Mouse (Mus musculus) olfactory bulb, adult 2 months (tissue): ENCODE measurements around the gene Ston2. TPM values are rescaled to one million over a fixed set of nuclear protein-coding genes. Genes with fewer than 3 reads are reported as not detected.

Source experiments
- H3K27ac ChIP-seq: fragments of 200-500 bp; 2 replicates; pipeline ENCODE4 v1.5.1; 2012; ENCODE audit warnings: low read depth, low read length; ENCODE audit not compliant: insufficient read depth
- H3K4me1 ChIP-seq: fragments of 200-500 bp; 2 replicates; pipeline ENCODE4 v1.6.1; 2012; ENCODE audit warnings: low read length; ENCODE audit not compliant: control insufficient read depth, insufficient read depth
- H3K4me3 ChIP-seq: fragments of 200-500 bp; 2 replicates; pipeline ENCODE4 v1.5.1; 2012; ENCODE audit warnings: mild to moderate bottlenecking, low read depth, low read length, moderate library complexity; ENCODE audit not compliant: insufficient read depth
- CTCF ChIP-seq: fragments of 200-500 bp; IDR thresholded peaks from 2 replicates; pipeline ENCODE4 v1.5.1; 2012; ENCODE audit warnings: low read depth, mild to moderate bottlenecking, low read length, moderate library complexity; ENCODE audit not compliant: insufficient read depth
- POLR2A ChIP-seq: fragments of 200-500 bp; IDR thresholded peaks from 2 replicates; pipeline ENCODE4 v1.6.1; 2012; ENCODE audit warnings: mild to moderate bottlenecking, low read depth, low read length, moderate library complexity; ENCODE audit not compliant: insufficient read depth
- WGBS: fragments of 180-500 bp; shearing (Covaris S2); methylation state at CpG from one replicate; pipeline ENCODE4 v1.1.7; 2018; 5-methylcytosine and 5-hydroxymethylcytosine counted together
- polyA plus RNA-seq: library from polyadenylated mRNA; stranded (reverse); fragments of >200 nt; gene quantifications from 2 replicates; pipeline ENCODE4 v1.2.4, GENCODE M21; 2012; ENCODE audit warnings: low replicate concordance; ENCODE audit not compliant: missing spikeins, insufficient read depth, insufficient read length

Gene Ston2
- polyA plus RNA-seq, 1 experiment = not detected

DNA sequence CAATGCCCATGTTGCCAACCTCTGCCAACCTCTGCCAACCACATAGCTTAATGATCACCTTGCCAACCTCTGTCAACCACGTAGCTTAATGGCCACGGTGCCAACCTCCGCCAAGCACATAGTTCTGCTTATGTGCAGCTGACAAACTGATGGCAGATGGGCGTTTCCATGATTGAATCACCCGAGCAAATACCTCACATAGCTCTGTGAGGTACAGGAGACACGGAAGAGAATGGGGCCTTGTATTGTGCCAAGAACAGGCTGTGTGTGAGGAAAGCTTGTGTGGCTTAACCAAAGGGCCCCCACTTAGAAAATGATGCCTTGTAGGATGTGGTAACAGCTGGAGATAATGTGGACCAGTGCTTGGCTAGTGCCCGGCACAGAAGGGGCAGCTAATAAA lies 120.4 kb downstream of the Ston2 start:
- 61% methylated on average over 7 of the region's 7 CpGs for WGBS
- TF ChIP-seq CTCF (no peak), POLR2A (no peak)
- H3K4me1 ChIP-seq = peaks cover 8% of the 10 kb centered on the region
- H3K4me3 ChIP-seq = no peak overlapping the region
- no peak overlapping the region for H3K27ac ChIP-seq

DNA sequence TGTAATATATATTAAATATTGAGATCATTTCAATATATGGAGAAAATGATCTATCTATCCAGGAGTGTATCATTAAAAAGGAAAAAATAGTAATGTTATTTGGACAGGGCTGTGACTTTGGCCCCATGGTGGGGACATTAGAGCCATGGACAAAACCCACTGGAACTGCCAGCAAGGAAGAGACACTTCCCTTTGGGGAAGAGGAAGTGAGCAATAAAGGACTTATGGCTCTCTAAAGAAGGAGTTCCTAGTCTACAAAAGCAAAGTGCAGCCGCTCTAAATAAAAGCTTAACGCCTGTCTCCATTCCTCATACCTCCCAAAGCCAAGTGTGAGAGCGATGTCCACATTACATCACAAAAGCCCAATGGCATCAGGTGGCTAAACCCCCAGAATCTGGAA lies 121.6 kb downstream of the Ston2 start:
- Histone ChIP-seq H3K27ac (no peak overlapping the region), H3K4me1 (peaks cover 4% of the 10 kb centered on the region; the same call in 1 of the 2 replicates), H3K4me3 (no peak overlapping the region)
- no peak for TF ChIP-seq CTCF
- TF ChIP-seq POLR2A = no peak
- 87% methylated on average over 3 of the region's 3 CpGs for WGBS

DNA sequence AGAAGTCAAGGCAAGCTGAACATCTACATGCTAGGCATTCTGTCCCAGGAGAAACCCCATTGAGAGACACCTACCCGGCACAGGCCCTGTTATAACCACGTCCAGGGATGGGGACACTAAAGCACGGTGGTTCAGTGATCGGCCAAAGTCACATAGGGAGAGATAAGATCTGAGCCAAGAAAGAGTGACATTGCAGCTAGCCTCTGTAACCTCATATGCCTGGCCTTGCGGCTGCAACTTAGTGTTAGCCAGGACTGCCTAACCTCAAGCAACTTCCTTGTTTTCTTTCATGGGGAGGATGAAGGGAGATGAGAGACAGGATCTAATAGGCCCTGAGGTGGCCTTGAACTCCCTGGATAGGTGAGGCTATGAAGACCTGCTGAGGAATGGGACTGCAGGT lies 122.8 kb downstream of the Ston2 start:
- Histone ChIP-seq H3K4me3 (no peak overlapping the region), H3K27ac (no peak overlapping the region), H3K4me1 (peaks cover 4% of the 10 kb centered on the region; the same call in 1 of the 2 replicates)
- WGBS = 95% methylated on average over 5 of the region's 5 CpGs
- TF ChIP-seq POLR2A (no peak), CTCF (no peak)

DNA sequence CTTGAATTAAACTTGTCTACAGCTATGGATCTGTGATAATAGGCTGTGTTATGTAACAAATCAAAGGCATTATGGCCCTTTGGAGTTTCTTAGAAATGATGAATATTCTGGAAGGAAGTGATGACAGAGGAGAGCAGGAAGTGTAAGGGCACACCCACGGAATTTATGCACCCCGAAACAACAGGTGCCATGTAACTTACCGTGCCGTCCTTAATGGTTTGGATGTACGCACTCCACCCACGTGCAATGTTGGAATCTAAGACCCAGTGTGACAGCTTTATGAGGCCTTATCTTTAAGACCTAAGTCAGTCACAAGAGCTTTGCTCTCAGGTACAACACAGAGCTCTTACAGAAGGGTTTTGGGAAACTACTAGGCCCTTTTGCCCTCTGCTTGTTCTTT lies 124.9 kb downstream of the Ston2 start:
- Histone ChIP-seq H3K4me1 (peaks cover 4% of the 10 kb centered on the region; the same call in 1 of the 2 replicates), H3K27ac (no peak overlapping the region), H3K4me3 (no peak overlapping the region)
- WGBS = 59% methylated on average over 6 of the region's 6 CpGs
- no peak for TF ChIP-seq CTCF
- no peak for TF ChIP-seq POLR2A

DNA sequence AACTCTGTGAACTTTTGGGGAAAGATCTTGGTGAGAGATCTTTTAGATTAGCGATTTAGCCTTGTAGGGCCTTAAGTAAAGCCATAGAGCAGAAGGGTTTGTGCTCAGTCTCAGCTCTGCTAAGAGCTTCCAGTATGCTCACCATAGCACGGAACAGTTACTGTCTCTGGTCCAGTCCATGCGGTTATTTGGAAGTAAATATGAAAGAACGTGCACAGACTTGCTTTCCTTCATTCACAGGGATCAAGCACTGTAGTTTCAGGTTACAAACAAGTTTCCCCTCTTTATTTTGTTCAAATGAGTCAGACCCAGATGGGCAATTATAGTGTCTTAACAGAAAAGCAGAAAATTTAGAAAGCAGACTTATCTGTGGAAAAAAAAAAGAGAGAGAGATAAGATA lies 125.3 kb downstream of the Ston2 start:
- no peak overlapping the region for H3K4me3 ChIP-seq
- 70% methylated on average over 4 of the region's 4 CpGs for WGBS
- H3K27ac ChIP-seq = no peak overlapping the region

DNA sequence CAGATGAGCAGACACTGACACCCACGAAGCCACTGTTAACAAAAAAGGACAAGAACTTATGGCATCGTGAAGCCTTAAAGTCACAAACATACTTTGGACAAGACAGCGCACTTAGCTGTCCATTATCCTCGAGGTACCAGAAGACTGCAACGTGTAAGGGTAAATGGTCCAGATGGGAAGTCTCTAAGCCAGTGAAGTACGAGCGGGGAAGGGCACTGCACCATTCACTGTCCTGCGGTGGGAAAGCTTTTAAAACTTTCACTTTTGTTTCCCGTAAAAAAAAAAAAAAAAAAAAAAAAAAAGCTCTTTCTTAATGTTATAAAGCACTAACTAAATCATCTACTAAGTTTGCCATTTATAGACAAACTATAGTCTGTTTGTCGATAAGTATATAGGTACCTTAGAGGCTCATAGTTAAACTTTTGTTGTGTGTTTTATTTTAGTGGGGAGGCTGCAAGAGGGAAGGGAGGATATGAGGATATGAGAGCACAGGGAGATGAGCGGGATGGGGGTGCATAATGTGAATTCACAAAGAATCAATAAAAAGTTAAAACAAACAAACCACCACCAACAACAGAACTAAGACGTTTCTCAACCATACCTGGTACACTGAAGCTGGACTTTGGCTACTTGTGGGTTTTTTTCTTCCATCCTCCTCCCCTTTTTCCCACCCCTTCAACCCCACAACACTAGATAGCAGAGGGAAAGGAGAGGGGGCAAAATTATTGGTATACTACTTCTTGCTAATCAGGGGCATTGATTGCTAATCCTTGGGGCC lies 127.4 kb downstream of the Ston2 start:
- WGBS = 90% methylated on average over 12 of the region's 12 CpGs
- peaks cover 4% of the 10 kb centered on the region; the same call in 1 of the 2 replicates for H3K4me1 ChIP-seq
- TF ChIP-seq CTCF (no peak), POLR2A (no peak)

More for the DNA sequence above, 125.3 kb downstream of the Ston2 start:
- H3K4me1 ChIP-seq = peaks cover 4% of the 10 kb centered on the region; the same call in 1 of the 2 replicates
- TF ChIP-seq POLR2A (no peak), CTCF (no peak)

DNA sequence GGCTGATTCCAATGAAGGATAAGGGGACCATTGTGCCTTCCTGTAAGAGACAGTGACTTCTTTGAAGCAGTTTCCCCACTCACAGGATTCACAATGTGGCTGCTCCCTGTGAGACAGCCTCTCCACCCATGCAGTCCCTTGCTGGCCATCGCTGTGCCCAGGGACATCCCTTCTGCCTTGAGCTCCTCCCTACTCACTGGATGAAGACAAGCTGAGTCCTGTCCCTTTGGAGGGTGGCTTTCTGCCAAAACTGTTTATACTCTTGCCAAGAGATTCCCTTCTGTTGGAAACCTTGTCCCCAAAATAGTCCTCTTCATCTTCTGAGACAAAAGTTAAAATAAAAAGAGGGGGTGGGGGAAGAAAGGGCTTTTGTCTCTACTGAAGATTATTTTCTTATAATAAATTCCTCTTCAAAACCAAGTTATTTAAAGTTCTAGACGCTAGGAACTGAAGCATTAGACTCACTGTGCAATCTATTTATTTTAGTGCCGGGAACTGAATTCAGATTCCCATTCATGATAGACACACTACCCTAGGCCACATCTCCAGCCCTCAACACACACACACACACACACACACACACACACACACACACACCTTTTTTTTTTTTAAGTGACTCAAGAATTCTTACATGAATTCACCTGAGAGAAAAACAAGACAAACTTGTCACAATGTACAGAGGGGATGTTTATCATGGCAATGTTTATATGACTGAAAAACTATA lies 133.6 kb downstream of the Ston2 start:
- whole genome bisulfite sequencing = 35% methylated on average over 3 of the region's 3 CpGs

More for the DNA sequence above, 127.4 kb downstream of the Ston2 start:
- no peak overlapping the region for H3K27ac ChIP-seq
- no peak overlapping the region for H3K4me3 ChIP-seq

DNA sequence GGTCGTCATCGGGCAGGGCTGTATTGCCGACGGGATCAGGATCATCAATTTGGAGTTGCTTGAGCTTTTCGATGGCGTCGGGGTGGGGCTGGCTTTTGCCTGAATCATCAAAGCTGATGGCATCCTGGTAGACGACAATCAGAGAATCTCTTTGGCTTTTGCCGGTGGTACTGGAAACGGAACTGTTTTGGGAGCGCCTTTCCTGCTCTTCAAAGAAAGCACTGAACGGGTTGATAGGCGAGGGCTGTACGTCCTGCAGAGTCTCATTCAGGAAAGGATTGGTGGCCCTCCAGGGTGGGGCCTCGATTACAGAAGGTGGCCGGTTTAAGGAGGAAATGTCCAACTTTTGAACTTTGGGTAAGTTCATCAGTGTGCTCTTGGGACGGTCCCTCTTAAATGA lies 139.8 kb downstream of the Ston2 start:
- WGBS = 95% methylated on average over 17 of the region's 17 CpGs
- Histone ChIP-seq H3K4me1 (0 out of 2 replicates have a peak, but pooled peaks cover 3% of the 10 kb centered on the region), H3K27ac (no peak overlapping the region), H3K4me3 (no peak overlapping the region)
- TF ChIP-seq CTCF = no peak
- TF ChIP-seq POLR2A = no peak

More for the DNA sequence above, 133.6 kb downstream of the Ston2 start:
- TF ChIP-seq POLR2A (no peak), CTCF (no peak)
- Histone ChIP-seq H3K27ac (no peak overlapping the region), H3K4me3 (no peak overlapping the region), H3K4me1 (peaks cover 2% of the 10 kb centered on the region; the same call in 1 of the 2 replicates)

DNA sequence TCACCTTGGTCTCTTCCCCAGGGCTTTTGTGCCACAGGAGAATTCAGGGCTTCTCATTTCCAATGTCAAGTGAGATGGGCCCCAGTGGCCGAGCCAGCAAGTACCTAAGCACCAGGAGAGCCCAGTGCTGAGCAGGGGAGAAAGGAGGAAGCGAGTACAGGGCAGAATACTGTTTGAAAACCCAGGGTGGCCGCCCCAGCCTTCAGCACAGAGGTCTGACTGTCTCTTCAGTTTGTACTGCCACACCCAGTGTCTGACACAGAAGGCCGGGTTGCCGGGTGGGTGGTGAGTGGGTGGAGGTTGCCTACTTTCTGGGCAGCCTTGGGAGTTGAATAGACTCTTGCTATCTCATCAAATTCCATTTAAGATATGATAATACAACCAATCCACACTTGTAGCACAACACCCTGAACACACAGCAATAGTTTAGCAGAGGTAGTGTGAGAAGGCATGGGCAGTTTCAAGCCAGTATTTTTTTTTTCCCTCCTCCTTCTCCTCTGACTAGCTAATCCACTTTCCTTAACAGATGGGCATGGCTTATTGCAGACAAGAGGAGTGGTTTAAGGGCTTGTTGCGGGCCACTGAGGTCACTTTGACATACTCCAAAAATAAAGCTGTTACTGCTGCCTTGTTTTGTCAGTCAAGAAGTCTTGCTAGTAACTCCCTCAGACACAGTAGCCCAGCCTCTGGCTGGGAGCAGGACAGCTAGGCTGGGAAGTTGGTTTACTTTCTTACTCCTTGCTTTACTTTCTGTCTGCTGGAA lies 142.6 kb downstream of the Ston2 start:
- no peak for TF ChIP-seq CTCF
- no peak for TF ChIP-seq POLR2A
- Histone ChIP-seq H3K27ac (no peak overlapping the region), H3K4me3 (no peak overlapping the region), H3K4me1 (peaks cover 10% of the 10 kb centered on the region)
- WGBS = 79% methylated on average over 6 of the region's 6 CpGs
